8 mouse cellular contexts compared by ENCODE assay signal in the genomic region with DNA sequence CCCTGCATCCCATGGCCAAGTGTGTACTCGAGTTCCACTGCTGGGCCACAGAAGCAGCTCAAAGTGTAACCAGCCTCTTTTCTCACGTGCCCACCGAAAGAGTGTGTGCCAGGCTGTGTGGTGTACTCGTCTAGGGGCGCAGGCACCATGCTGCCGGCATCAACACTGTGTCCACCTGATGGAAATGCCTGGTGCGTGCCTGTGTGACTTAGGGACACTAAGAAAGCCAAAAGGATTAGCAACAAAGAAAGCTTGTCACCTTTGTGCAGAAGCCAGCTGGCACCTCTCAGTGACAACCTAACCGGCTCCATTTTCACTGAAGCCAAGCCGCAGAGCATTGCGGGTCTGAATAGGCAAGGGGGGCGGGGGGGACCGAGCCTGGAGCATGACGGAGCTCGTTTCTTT. TPM values are rescaled to one million over a fixed set of nuclear protein-coding genes. Genes with fewer than 3 reads are reported as not detected.
DNase-seq lines count a peak whose midpoint lies in the region; ATAC-seq and TF ChIP-seq lines count a peak whose summit lies in the region.

No protein-coding gene starts in this region.

- H3K9me3 ChIP-seq in hindbrain, embryonic 12.5 days (replicated peaks): no peaks in the 10 kb centered on the region
- no peaks in the 10 kb centered on the region for H3K9me3 ChIP-seq in neural tube, embryonic 14.5 days (ENCODE audit: control insufficient read depth, low read length)

- peak overlapping the region; percentile 76; the same call in 1 of the 2 replicates for H3K27ac ChIP-seq in layer of hippocampus, adult 2 months
- H3K27ac ChIP-seq in hindbrain, embryonic 12.5 days: peak overlapping the region; percentile 12; the same call in 1 of the 2 replicates
- H3K27ac ChIP-seq in neural tube, embryonic 14.5 days (ENCODE audit: low read depth, low read length): no peak overlapping the region

- no peak for DNase-seq in layer of hippocampus, adult 2 months (ENCODE audit: low spot score in 2 of 2)
- no peak for DNase-seq in layer of hippocampus, postnatal 25 days (ENCODE audit: extremely low spot score in 1 of 2, low spot score in 1 of 2)
- DNase-seq in cerebellum, postnatal 25 days: peak; percentile 89 to 91
- DNase-seq in adrenal gland, postnatal 25 days: no peak
- DNase-seq in ovary, postnatal 14 days (ENCODE audit: low spot score): no peak
- no peak for DNase-seq in left cerebral cortex, postnatal 36 days (ENCODE audit: low spot score in 2 of 2)

- no peaks in the 10 kb centered on the region for H3K36me3 ChIP-seq in hindbrain, embryonic 12.5 days
- no peaks in the 10 kb centered on the region for H3K36me3 ChIP-seq in neural tube, embryonic 14.5 days (ENCODE audit: control insufficient read depth, insufficient read depth, low read length)

- no peak for TF ChIP-seq CTCF in layer of hippocampus, adult 2 months (conservative IDR thresholded peaks at IDR 0.05)

- peaks cover 28% of the 10 kb centered on the region for H3K4me1 ChIP-seq in hindbrain, embryonic 12.5 days
- H3K4me1 ChIP-seq in neural tube, embryonic 14.5 days (ENCODE audit: control insufficient read depth, insufficient read depth, low read length): no peaks in the 10 kb centered on the region

- WGBS in hindbrain, embryonic 12.5 days: 22% methylated on average over 14 of the region's 14 CpGs
- 23% methylated on average over 14 of the region's 14 CpGs for WGBS in neural tube, embryonic 14.5 days

- peak overlapping the region; percentile 28; the same call in 1 of the 2 replicates for H3K4me3 ChIP-seq in layer of hippocampus, adult 2 months
- no peak overlapping the region for H3K4me3 ChIP-seq in hindbrain, embryonic 12.5 days
- H3K4me3 ChIP-seq in neural tube, embryonic 14.5 days (ENCODE audit: low read depth, low read length): no peak overlapping the region

- H3K9ac ChIP-seq in hindbrain, embryonic 12.5 days: no peak overlapping the region
- no peak overlapping the region for H3K9ac ChIP-seq in neural tube, embryonic 14.5 days (replicated peaks; ENCODE audit: low read depth, low read length)

- intact Hi-C loops in left cerebral cortex, postnatal 36 days (cut with DNase I): no loop called here

- peaks cover 44% of the 10 kb centered on the region for H3K27me3 ChIP-seq in hindbrain, embryonic 12.5 days
- peaks cover 19% of the 10 kb centered on the region for H3K27me3 ChIP-seq in neural tube, embryonic 14.5 days (ENCODE audit: control insufficient read depth, insufficient read depth, low read length)

- H3K4me2 ChIP-seq in hindbrain, embryonic 12.5 days (replicated peaks): peak overlapping the region; percentile 24
- no peak overlapping the region for H3K4me2 ChIP-seq in neural tube, embryonic 14.5 days (ENCODE audit: low read depth, low read length)

- peak; percentile 46 for ATAC-seq in hindbrain, embryonic 12.5 days (ENCODE audit: low FRiP score)
- ATAC-seq in neural tube, embryonic 14.5 days (ENCODE audit: low read depth): peak; percentile 39

RNA-seq across cellular contexts. Expression of a gene that starts 49.1 kb away (rescaled TPM):
- 10 to 100 TPM; 26.2 to 28.9 TPM for total RNA-seq in layer of hippocampus, adult 2 months (2021)
- 10 to 100 TPM; 24.5 to 28.2 TPM for total RNA-seq in layer of hippocampus, postnatal 25 days (2021)
- 16.5 and 20.3 TPM in 2 replicates for polyA plus RNA-seq in hindbrain, embryonic 12.5 days (2016; fragmentation: Nextera tagmentation; extraction: Ambion mirVana)
- polyA plus RNA-seq in neural tube, embryonic 14.5 days (2014; fragmentation: Nextera tagmentation; extraction: Ambion mirVana): 9.1 and 10.8 TPM in 2 replicates
- 65.8 and 69.3 TPM in 2 replicates for total RNA-seq in adrenal gland, postnatal 25 days (2021)
- 10 to 100 TPM; 21.2 to 31.3 TPM for total RNA-seq in left cerebral cortex, postnatal 36 days (2021)

Comparison
In these comparisons a context has a peak if more than half of its experiments do, and no peak if none do; other contexts are left out.
1. DNase-seq: peak in cerebellum, postnatal 25 days (2 of 2); none in layer of hippocampus, adult 2 months (0 of 2), layer of hippocampus, postnatal 25 days (0 of 2), adrenal gland, postnatal 25 days (single experiment), ovary, postnatal 14 days (single experiment) and left cerebral cortex, postnatal 36 days (0 of 2).